ENCODE assay signal across 8 mouse cellular contexts in the genomic region with DNA sequence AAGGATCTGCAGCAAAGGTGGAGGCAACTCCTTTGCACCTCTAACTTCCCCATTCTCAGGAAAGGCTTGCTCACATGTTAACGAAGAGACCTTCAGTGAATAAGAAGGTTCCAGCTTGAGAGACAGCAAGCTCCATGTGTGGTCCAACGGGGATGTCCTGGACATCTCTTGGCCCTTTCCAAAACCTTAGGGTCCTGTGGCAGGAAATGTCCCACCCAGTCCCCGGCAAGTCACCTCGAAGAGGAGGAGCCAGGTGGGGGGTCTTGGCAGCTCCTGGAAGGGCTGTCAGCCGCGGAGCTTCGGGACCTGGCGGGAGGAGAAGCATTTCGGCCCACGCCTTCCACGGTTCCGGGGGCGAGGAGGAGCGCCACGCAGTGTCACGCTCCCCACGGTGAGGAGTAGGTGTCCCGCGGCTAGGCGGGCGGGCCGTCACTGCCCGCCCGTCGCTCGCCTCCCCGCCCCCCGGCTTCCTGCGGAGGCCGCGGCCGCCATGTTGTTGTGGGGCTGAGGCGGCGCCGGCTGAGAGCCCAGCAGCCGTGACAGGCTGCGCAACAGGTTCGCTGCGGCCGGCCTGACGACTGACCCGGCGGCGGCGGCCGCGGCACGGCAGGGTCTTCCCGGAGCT. TPM values are rescaled to one million over a fixed set of nuclear protein-coding genes. Genes with fewer than 3 reads are reported as not detected.
DNase-seq lines count a peak whose midpoint lies in the region; ATAC-seq lines count a peak whose summit lies in the region.

TSS of gene Itsn2 (plus strand) at position 98 of the 625 bp plus-strand sequence.
TSS of gene Gm3625 (minus strand) at position 387 of the 625 bp plus-strand sequence.

- ATAC-seq in inflammation-experienced regulatory T-cells, adult 6 months = peak; percentile 69
- ATAC-seq in megakaryocyte-erythroid progenitor cell, adult 5-6 weeks (replicated peaks; ENCODE audit: low FRiP score, low TSS enrichment, poor library complexity, severe bottlenecking) = peak; percentile 78

- peak; percentile 82 to 83 for DNase-seq in adrenal gland, adult 18-20 months (ENCODE audit: low spot score in 2 of 2)
- DNase-seq in embryo, embryonic 10 days (ENCODE audit: low spot score) = peak; percentile 74
- DNase-seq in gastrocnemius, postnatal 14 days = peak; percentile 75
- peak; percentile 71 to 79 for DNase-seq in left cerebral cortex, postnatal 25 days (ENCODE audit: low spot score in 2 of 2)
- DNase-seq in right cerebral cortex, postnatal 14 days = peak; percentile 70
- peak; percentile 80 for DNase-seq in yolk sac, embryonic 10.5 days (ENCODE audit: low spot score)

- intact Hi-C loops in gastrocnemius, postnatal 14 days (cut with DNase I; ENCODE audit: low total_unique reads) = no loop called here
- intact Hi-C loops in left cerebral cortex, postnatal 25 days (cut with DNase I) = loop anchor here (5.0 kb wide), 2 partner anchors 115 to 325 kb away; partner anchors contain the start of genes Atad2b and Ncoa1

RNA-seq across cellular contexts. Expression of gene Itsn2, which starts in this region (rescaled TPM):
- 10 to 100 TPM; 50.0 to 58.8 TPM for total RNA-seq in adrenal gland, adult 18-20 months (2021)
- 10 to 100 TPM; 20.5 to 21.2 TPM for total RNA-seq in gastrocnemius, postnatal 14 days (2021)
- polyA plus RNA-seq in inflammation-experienced regulatory T-cells, adult 6 months (2017; shearing (Covaris generic)) = 10 to 100 TPM; 49.8 to 65.3 (median 61.3) TPM
- 10 to 100 TPM; 65.5 to 69.6 TPM for total RNA-seq in left cerebral cortex, postnatal 25 days (2021)
- 65.8 and 82.0 TPM in 2 replicates for total RNA-seq in megakaryocyte-erythroid progenitor cell, adult 5-6 weeks (2014; fragmentation: Nextera tagmentation)
- total RNA-seq in megakaryocyte-erythroid progenitor cell, adult 5-6 weeks (2017) = 114 and 144 TPM in 2 replicates

RNA-seq across cellular contexts. Expression of gene Gm3625, which starts in this region (rescaled TPM):
- not detected for total RNA-seq in adrenal gland, adult 18-20 months (2021)
- not detected for total RNA-seq in gastrocnemius, postnatal 14 days (2021)
- not detected for polyA plus RNA-seq in inflammation-experienced regulatory T-cells, adult 6 months (2017; shearing (Covaris generic))
- not detected for total RNA-seq in left cerebral cortex, postnatal 25 days (2021)
- total RNA-seq in megakaryocyte-erythroid progenitor cell, adult 5-6 weeks (2014; fragmentation: Nextera tagmentation) = not detected in 2 replicates
- total RNA-seq in megakaryocyte-erythroid progenitor cell, adult 5-6 weeks (2017) = not detected in 2 replicates

Comparison
In these comparisons a context has a peak if more than half of its experiments do, and no peak if none do; other contexts are left out.
1. Peak in every context shown above with its lines: DNase-seq and ATAC-seq.